Mouse (Mus musculus) midbrain, embryonic 10.5 days (tissue): ENCODE data around the gene Pip4p1. TPM values are rescaled to one million over a fixed set of nuclear protein-coding genes. Genes with fewer than 3 reads are reported as not detected.
"Not testable (repeated sequence)": the region's sequence is repeated elsewhere in the genome, so short reads cannot be mapped to it uniquely, and the experiment has no call there.

ENCODE experiments used
- DNase-seq: peaks from one replicate; pipeline ENCODE4 v3.0.0-alpha.2; 2017; ENCODE audit warnings: low spot score
- H3K27ac ChIP-seq: fragments of 300-500 bp; sonication (generic); replicated peaks from 2 replicates; pipeline ENCODE4 v1.5.1; 2016; ENCODE audit warnings: mild to moderate bottlenecking
- H3K27me3 ChIP-seq: fragments of 300-500 bp; sonication (generic); 2 replicates; pipeline ENCODE4 v1.6.1; 2016; ENCODE audit warnings: low read depth, mild to moderate bottlenecking; ENCODE audit not compliant: poor library complexity, severe bottlenecking
- H3K36me3 ChIP-seq: fragments of 300-500 bp; sonication (generic); 2 replicates; pipeline ENCODE4 v1.6.1; 2016; ENCODE audit warnings: mild to moderate bottlenecking, moderate library complexity
- H3K4me1 ChIP-seq: fragments of 300-500 bp; sonication (generic); 2 replicates; pipeline ENCODE4 v1.6.1; 2016
- H3K4me3 ChIP-seq: fragments of 300-500 bp; sonication (generic); 2 replicates; pipeline ENCODE4 v1.5.1; 2016; ENCODE audit warnings: mild to moderate bottlenecking, moderate library complexity
- H3K9me3 ChIP-seq: fragments of 300-500 bp; sonication (generic); replicated peaks from 2 replicates; pipeline ENCODE4 v1.6.1; 2016; ENCODE audit warnings: mild to moderate bottlenecking
- WGBS: fragments of 180-500 bp; shearing (Covaris S2); methylation state at CpG from one replicate; pipeline ENCODE4 v1.1.7; 2016; 5-methylcytosine and 5-hydroxymethylcytosine counted together
- polyA plus RNA-seq: library from polyadenylated mRNA; unstranded; fragments of >200 nt; fragmentation: Nextera tagmentation; extraction: Ambion mirVana; gene quantifications from 2 replicates; pipeline ENCODE4 v1.2.1, GENCODE M21; 2016

Gene Pip4p1
- polyA plus RNA-seq: 50.4 and 55.6 TPM in 2 replicates

DNA sequence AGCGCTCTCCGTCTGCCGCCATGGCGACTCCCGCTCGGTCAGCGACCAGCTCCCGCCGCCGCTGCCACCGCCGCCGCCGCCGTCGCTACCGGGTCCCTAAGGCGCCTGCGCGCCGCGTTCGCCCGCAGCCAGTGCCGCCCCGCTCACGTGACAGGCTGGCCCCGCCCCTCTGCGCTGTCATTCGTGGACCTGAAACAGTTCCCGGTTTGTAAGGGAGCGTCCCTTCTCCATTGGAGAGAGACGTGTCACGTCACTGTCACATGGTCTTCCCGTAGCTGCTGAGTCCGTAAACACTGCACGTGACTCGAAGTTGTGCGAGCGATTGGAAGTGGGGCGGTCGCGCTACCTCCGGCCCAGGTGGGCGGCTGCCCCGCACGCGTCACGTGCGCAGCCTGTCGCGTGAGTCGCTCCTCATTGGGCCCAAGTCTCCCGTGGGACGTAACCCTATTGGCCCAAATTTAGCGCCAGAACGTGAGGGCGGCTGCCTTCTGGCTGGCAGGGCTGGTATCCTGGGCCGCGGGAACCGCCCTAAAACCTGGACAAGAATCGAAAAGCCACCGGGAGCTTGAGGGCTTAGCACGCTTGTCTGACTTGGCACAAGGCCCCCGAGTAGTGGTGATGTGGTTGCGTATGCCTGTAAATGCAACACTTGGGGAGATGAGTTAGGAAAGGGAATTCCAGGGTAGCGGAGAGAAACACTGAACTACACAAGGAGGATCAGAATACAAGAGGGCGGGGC is at the start of gene Pip4p1, which contains the start of gene Pnp:
Pip4p1 (minus strand) TSS at position 103 of the 739 bp plus-strand sequence.
Pnp (plus strand) TSS at position 329 of the 739 bp plus-strand sequence.
- peaks cover 37% of the 10 kb centered on the region for H3K36me3 ChIP-seq
- H3K27me3 ChIP-seq: no peaks in the 10 kb centered on the region
- DNase-seq: peak; percentile 98
- no peaks in the 10 kb centered on the region for H3K9me3 ChIP-seq
- H3K4me3 ChIP-seq: peak within 1 kb of the TSS; percentile 91
- H3K27ac ChIP-seq: peak within 1 kb of the TSS; percentile 92
- WGBS: under 1% methylated on average over 68 of the region's 68 CpGs
- H3K4me1 ChIP-seq: peaks cover 41% of the 10 kb centered on the region

DNA sequence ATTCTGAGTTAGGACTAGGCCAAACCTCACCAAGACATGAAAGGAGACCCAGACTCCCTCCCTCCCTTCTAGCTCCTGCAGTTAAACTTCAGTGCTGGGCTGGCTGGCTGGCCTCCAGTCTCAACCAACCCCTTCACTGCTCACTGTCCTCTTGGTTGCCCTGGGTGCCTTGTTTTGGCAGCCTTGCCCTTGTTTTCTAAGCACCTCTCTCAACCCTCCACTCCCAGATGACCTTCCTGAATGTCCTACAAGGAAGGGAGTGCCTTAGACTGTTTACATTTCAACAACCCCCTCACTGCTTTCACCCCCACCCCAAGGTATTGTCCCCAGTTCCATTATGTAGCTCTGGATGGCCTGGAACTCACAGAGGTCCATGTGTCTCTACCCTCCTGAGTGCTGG is 49.0 kb upstream of the Pip4p1 start:
- Histone ChIP-seq H3K4me1 (peaks cover 15% of the 10 kb centered on the region), H3K36me3 (no peaks in the 10 kb centered on the region), H3K27me3 (no peaks in the 10 kb centered on the region), H3K9me3 (no peaks in the 10 kb centered on the region), H3K4me3 (no peak overlapping the region), H3K27ac (no peak overlapping the region)
- DNase-seq: no peak

DNA sequence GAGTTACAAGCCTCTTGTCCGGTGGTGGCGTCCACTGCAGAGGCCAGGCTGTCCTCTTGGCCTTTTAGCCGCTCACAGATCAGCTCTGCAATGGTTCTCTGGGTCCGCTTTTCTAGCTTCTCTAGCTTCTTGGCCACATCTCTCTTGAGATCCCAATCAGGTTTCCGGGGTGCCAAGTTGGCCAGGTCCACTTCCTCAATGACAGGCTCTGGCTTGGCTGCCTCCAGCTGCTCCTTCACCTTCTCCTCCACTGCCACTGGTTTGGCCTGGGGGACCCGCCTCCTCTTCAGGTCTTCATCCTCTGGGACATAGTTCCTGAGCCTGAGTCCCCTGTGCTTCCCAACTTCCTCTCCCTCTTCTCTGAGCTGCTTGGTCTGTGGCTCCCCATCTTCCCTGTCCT is 47.8 kb upstream of the Pip4p1 start:
- not testable (repeated sequence) for H3K27me3 ChIP-seq, H3K27ac ChIP-seq, H3K9me3 ChIP-seq, H3K36me3 ChIP-seq, DNase-seq, H3K4me3 ChIP-seq
- WGBS: 88% methylated on average over 6 of the region's 6 CpGs
- H3K4me1 ChIP-seq: peaks cover 15% of the 10 kb centered on the region

DNA sequence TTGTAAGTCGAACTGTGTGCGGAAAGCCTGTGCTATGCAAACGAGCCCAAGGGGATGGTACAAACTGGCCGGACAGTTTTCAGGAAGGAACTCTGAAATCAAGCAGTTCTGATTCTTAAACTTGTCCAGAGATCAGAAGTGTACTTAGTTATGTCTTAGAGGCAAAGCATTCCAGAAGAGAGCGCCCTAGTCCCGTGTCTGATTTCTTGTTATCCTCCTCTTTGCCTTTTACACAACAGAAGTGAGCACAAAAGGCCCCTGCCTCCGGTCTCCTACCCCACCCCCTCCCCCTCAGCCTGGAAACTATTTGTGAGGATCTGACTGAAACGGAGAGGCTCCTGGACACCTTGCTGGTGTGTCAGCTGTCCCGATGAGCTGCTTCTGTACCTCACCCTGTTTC is 46.0 kb upstream of the Pip4p1 start:
- no peaks in the 10 kb centered on the region for H3K27me3 ChIP-seq
- H3K4me3 ChIP-seq: peak overlapping the region; percentile 22; the same call in 1 of the 2 replicates
- peaks cover 15% of the 10 kb centered on the region for H3K4me1 ChIP-seq
- WGBS: 18% methylated on average over 9 of the region's 9 CpGs
- H3K36me3 ChIP-seq: no peaks in the 10 kb centered on the region
- H3K27ac ChIP-seq: peak overlapping the region; percentile 77
- H3K9me3 ChIP-seq: no peaks in the 10 kb centered on the region
- DNase-seq: peak; percentile 22

DNA sequence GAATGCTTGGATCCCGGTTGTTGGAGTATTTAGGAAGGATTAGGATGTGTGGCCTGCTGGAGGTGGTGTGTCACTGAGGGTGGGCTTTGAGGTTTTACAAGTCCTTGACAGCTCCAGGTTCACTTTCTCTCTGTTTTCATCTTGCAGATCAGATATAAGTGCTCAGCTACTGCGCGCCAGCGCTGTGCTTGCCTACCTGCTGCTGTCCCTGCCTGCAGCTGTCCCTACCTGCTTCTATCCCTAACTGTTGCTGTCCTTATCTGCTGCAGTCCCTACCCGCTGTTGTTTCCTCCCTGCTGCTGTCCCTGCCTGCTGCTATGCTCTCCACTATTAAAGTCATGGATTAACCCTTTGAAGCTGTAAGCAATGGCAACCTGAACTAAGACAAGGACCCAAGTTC is 44.3 kb upstream of the Pip4p1 start:
- WGBS: 49% methylated on average over 5 of the region's 5 CpGs
- Histone ChIP-seq H3K27ac (no peak overlapping the region), H3K36me3 (no peaks in the 10 kb centered on the region), H3K27me3 (no peaks in the 10 kb centered on the region), H3K4me3 (no peak overlapping the region), H3K9me3 (no peaks in the 10 kb centered on the region), H3K4me1 (peaks cover 18% of the 10 kb centered on the region)
- DNase-seq: no peak

DNA sequence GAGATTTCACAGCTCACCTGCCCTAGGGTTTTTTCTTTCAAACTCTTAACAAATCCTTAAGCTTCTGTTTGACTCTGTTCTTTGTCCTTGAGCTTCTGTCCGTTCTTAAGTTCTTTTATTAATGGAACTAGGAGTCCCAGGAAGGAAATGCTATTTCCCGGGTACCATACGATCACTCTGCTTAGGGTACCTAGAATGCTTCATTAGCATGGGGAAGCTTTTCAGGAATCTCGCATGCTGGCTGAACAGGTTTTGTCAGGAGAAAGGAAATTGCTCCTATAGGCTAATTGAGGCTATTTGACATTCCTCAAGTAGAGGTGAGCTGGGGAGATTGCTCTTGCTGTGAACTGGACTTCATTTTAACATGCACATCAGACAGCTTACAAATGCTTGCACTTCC is 43.0 kb upstream of the Pip4p1 start:
- Histone ChIP-seq H3K4me3 (no peak overlapping the region), H3K36me3 (no peaks in the 10 kb centered on the region), H3K27me3 (no peaks in the 10 kb centered on the region), H3K4me1 (peaks cover 31% of the 10 kb centered on the region), H3K27ac (no peak overlapping the region), H3K9me3 (no peaks in the 10 kb centered on the region)
- no peak for DNase-seq
- WGBS: 63% methylated on average over 4 of the region's 4 CpGs

DNA sequence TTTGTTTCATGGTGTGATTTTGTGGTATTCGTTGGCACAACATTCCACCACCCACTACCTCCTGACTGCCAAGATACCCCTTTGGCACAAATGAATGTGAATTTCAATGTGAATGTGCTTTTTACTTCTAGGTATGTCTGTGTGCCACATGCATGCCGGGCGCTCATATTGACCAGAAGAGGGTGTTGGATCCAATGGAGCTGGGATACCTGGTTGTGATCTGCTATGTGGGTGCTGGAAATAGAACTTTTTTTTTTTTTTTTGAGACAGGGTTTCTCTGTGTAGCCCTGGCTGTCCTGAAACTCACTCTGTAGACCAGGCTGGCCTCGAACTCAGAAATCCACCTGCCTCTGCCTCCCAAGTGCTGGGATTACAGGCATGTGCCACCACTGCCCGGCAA is 42.4 kb upstream of the Pip4p1 start:
- H3K27ac ChIP-seq, H3K36me3 ChIP-seq, H3K27me3 ChIP-seq, H3K9me3 ChIP-seq, DNase-seq, H3K4me3 ChIP-seq: not testable (repeated sequence)
- 92% methylated on average over 5 of the region's 5 CpGs for WGBS
- peaks cover 37% of the 10 kb centered on the region for H3K4me1 ChIP-seq

DNA sequence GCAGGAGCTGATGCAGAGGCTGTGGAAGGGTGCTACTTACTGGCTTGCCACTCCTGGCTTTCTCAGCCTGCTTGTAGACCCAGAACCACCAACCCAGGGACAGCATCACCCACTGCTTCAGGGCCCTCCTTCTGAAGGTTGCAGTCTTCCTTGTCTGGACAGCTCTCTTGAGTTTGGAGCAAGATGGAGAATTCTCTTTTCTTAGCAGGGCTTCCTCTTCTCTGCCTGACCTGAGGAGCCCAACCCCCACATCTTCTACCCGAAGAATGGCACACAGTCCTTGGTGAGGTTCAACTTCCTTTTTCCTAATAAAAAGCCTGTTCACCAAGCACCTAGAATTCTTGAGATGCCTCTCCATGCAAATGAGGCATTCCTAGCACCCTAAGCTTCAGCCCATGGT is 40.2 kb upstream of the Pip4p1 start:
- Histone ChIP-seq H3K4me3 (no peak overlapping the region), H3K9me3 (no peaks in the 10 kb centered on the region), H3K36me3 (no peaks in the 10 kb centered on the region), H3K27me3 (no peaks in the 10 kb centered on the region), H3K27ac (no peak overlapping the region), H3K4me1 (peaks cover 26% of the 10 kb centered on the region)
- 71% methylated on average over 1 of the region's 1 CpGs for WGBS
- no peak for DNase-seq

DNA sequence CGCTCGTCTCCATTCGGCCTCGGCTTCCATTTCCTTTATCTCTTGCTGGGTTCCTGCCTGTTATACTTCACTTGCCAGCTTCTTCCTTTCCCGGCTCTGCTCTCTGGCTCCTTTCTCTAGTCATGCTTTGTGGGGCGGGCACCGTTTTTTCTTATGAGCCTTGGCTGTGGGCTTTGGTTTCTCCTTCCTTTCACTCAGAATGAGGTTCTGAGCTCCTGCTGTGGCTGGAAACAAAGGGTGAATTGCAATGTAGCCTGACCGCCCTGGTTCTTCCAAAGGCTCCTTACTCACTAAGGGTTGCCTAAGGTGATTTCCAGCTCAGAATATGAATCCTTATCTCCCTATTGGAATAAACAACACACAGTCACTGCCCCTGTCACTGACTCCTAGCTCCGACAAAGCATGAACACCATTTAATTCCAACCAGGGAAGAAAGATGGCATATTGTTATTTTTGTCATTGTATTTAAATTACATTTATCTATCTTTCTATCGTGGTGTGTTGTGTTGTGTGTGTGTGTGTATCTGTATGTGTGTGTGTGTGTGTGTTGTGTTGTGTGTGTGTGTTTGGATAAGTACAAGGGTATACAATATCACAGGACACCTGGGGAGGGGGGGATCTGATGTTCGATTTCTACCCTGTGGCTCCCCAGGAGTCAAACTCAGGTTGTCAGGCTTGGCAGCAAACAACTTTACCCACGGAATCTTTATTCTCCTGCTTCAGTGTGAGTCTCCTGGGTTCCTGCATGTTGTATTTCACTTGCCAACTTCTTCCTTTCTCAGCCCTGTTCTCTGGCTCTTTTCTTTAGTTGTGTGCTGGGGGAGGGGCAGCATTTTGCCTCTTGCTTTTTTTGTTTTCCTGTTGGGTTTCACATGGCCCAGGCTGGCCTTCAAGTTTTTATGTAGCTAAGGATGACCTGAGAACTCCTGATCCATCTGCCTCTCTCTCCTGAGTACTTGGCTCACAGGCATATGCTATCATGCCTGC is 39.2 kb upstream of the Pip4p1 start:
- Histone ChIP-seq H3K4me1 (peaks cover 23% of the 10 kb centered on the region), H3K27me3 (no peaks in the 10 kb centered on the region), H3K27ac (peak overlapping the region; percentile 72), H3K36me3 (no peaks in the 10 kb centered on the region), H3K4me3 (peak overlapping the region; percentile 23; the same call in 1 of the 2 replicates), H3K9me3 (no peaks in the 10 kb centered on the region)
- WGBS: 14% methylated on average over 12 of the region's 12 CpGs
- peak; percentile 31 for DNase-seq

DNA sequence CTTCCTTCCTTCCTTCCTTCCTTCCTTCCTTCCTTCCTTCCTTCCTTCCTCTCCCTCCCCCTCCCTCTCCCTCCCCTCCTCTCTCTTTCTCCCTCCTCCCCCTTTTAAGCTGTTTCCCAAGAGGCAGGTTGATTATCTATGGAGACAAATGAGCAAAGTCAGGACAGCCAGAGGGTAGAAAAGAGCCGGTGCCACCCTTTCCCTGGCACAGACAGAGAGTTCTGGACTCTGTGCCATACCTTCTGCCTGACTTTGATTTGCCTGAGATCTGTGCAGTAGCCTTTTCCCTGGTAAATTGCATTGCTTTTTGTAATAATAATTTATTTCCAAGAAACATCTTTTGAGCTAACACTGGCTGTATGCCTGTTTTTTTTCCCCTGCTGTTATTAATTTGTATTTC is 38.4 kb upstream of the Pip4p1 start:
- H3K4me3 ChIP-seq: no peak overlapping the region
- peaks cover 22% of the 10 kb centered on the region for H3K4me1 ChIP-seq
- peak overlapping the region; percentile 72; the same call in 1 of the 2 replicates for H3K27ac ChIP-seq
- no peaks in the 10 kb centered on the region for H3K36me3 ChIP-seq
- DNase-seq: no peak
- no peaks in the 10 kb centered on the region for H3K27me3 ChIP-seq
- WGBS: 18% methylated on average over 1 of the region's 1 CpGs
- H3K9me3 ChIP-seq: no peaks in the 10 kb centered on the region

DNA sequence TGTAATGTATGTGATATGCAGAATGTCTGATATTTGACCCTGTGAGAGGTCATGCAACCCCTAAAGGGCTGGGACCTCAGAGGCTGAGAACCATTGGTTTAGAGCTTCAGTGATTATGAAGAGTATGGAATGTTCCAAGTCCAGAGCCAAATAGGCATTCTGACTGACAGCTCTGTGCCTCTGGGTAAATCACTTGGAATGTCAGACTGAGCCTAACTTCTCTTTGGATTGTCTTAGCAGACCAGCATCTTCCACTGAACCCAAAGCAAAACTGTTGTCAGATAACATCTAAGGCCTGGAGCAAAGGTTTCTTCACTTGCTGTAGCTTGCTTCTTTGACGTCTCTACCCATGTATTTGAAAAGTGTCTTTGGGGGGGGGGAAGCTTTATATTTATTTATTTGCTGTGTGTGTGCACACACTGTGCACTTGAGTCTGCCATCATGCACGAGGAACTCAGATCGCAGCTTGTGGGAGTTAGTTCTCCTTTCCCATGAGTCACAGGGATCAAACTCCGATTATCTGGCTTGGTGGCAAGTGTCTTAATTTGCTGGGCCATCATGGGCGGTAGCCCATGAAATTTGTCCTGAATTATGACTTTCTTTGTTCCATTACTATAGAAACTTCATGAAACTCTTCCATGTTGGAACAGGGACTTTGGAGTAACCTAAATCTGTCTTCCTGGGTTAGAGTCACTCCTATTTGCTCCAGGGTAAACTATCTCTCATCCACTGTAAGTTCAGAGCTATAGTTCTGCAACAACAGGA is 37.7 kb upstream of the Pip4p1 start:
- 74% methylated on average over 5 of the region's 5 CpGs for WGBS
- Histone ChIP-seq H3K4me3 (no peak overlapping the region), H3K27ac (no peak overlapping the region), H3K9me3 (no peaks in the 10 kb centered on the region), H3K4me1 (peaks cover 22% of the 10 kb centered on the region), H3K36me3 (no peaks in the 10 kb centered on the region), H3K27me3 (no peaks in the 10 kb centered on the region)
- no peak for DNase-seq

DNA sequence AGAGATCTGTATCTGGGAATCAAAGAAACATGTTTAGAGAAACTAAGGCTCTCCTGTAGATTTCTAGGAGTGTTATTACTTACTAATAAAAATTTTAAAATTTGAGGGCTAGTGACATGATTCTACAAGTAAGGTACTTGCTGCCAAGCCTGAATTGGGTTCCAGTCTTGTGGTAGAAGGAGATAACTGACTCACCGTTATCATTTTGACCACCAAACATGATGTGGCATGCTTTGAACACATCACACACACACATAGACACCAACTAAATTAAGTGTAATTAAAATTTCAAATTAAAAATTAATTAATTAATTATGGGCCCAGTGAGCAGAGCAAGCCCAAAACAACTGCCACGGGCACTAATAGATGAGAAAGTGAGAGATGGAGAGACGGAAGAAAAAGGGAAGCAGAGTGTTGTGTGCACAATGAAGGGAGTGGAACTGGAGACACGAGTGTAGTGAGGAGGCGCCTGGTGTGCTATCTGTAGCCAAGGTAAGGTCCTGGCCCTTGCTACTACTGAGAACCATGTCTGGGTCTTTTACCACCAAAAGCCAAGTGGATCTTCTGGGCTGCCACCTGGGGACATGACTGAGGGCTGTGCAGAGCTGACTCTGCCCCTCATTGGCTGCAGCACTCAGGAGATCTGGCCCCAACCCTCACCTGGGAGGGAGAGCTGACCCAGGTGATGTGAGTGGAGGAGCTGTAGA is 27.8 kb upstream of the Pip4p1 start:
- not testable (repeated sequence) for H3K27ac ChIP-seq, H3K36me3 ChIP-seq, H3K9me3 ChIP-seq, H3K4me1 ChIP-seq, H3K27me3 ChIP-seq, DNase-seq, H3K4me3 ChIP-seq
- WGBS: 89% methylated on average over 5 of the region's 5 CpGs
